Mouse (Mus musculus): ENCODE measurements around the gene 2900011O08Rik.

GRCm38 (mm10) chr16:13969096-13969495 lies 17.3 kb upstream of the 2900011O08Rik start:
- TF ChIP-seq CTCF (IDR thresholded peaks at IDR 0.05) (no peak), POLR2A (IDR thresholded peaks at IDR 0.05; ENCODE audit: insufficient read depth, low read depth, low read length) (no peak)
